Mouse (Mus musculus) midbrain, postnatal 0 days (tissue): ENCODE measurements around the gene Dirc2. TPM values are rescaled to one million over a fixed set of nuclear protein-coding genes. Genes with fewer than 3 reads are reported as not detected.

Source experiments
- ATAC-seq: fragments of 200-750 bp; cut with Nextera tagmentation; 2 replicates; pipeline ENCODE4 v1.8.0; 2017; ENCODE audit warnings: moderate number of reproducible peaks, mild to moderate bottlenecking, moderate TSS enrichment, moderate library complexity; ENCODE audit not compliant: low FRiP score
- DNase-seq: peaks from one replicate; pipeline ENCODE4 v3.0.0-alpha.2; 2015; ENCODE audit warnings: low spot score
- H3K27ac ChIP-seq: fragments of 300-500 bp; sonication (generic); 2 replicates; pipeline ENCODE4 v1.5.1; 2014; ENCODE audit warnings: low read depth, mild to moderate bottlenecking, low read length, mixed read lengths
- H3K27me3 ChIP-seq: fragments of 300-500 bp; sonication (generic); 2 replicates; pipeline ENCODE4 v1.6.1; 2014; ENCODE audit warnings: low read length, control low read depth, mixed read lengths; ENCODE audit not compliant: insufficient read depth
- H3K36me3 ChIP-seq: fragments of 300-500 bp; sonication (generic); 2 replicates; pipeline ENCODE4 v1.6.1; 2014; ENCODE audit warnings: low read length, control low read depth, mixed read lengths; ENCODE audit not compliant: insufficient read depth
- H3K4me1 ChIP-seq: fragments of 300-500 bp; sonication (generic); 2 replicates; pipeline ENCODE4 v1.6.1; 2014; ENCODE audit warnings: mild to moderate bottlenecking, control low read depth, antibody characterized with exemption, low read length, mixed read lengths; ENCODE audit not compliant: insufficient read depth
- H3K4me2 ChIP-seq: fragments of 300-500 bp; sonication (generic); 2 replicates; pipeline ENCODE4 v1.6.1; 2014; ENCODE audit warnings: low read depth, mild to moderate bottlenecking, low read length, mixed read lengths; ENCODE audit not compliant: poor library complexity, severe bottlenecking
- H3K4me3 ChIP-seq: fragments of 300-500 bp; sonication (generic); 2 replicates; pipeline ENCODE4 v1.5.1; 2014; ENCODE audit warnings: low read depth, mild to moderate bottlenecking, low read length, moderate library complexity
- H3K9ac ChIP-seq: fragments of 300-500 bp; sonication (generic); replicated peaks from 2 replicates; pipeline ENCODE4 v1.6.1; 2014; ENCODE audit warnings: mild to moderate bottlenecking, low read length, moderate library complexity, mixed read lengths; ENCODE audit not compliant: poor library complexity, severe bottlenecking
- H3K9me3 ChIP-seq: fragments of 300-500 bp; sonication (generic); 2 replicates; pipeline ENCODE4 v1.6.1; 2016; ENCODE audit warnings: low read length, control low read depth
- CTCF ChIP-seq: IDR thresholded peaks from 2 replicates; pipeline ENCODE4 v1.5.1; 2016; ENCODE audit warnings: antibody characterized with exemption, mild to moderate bottlenecking
- WGBS: fragments of 180-500 bp; shearing (Covaris S2); extraction: QIAGEN DNeasy Blood & Tissue Kit; methylation state at CpG from one replicate; pipeline ENCODE4 v1.1.7; 2014; 5-methylcytosine and 5-hydroxymethylcytosine counted together
- polyA plus RNA-seq: library from polyadenylated mRNA; unstranded; fragments of >200 nt; fragmentation: Nextera tagmentation; extraction: Ambion mirVana; gene quantifications from 2 replicates; pipeline ENCODE4 v1.2.1, GENCODE M21; 2015
- total RNA-seq: library from RNA; depleted of rRNA; stranded (reverse); fragments of >200 nt; gene quantifications from 2 replicates; pipeline ENCODE4 v1.2.3, GENCODE M21; 2014; rRNA removed

Dirc2 gene
- total and polyA plus RNA-seq, 2 experiments from 2014 or later, result 35.2 to 87.8 TPM

- DNase-seq (no peak), ATAC-seq (no peak)
- H3K27ac ChIP-seq, result no peak overlapping the region
- no peak for TF ChIP-seq CTCF
- no peaks in the 10 kb centered on the region for H3K36me3 ChIP-seq
- H3K4me2 ChIP-seq, result no peak overlapping the region
- H3K9ac ChIP-seq, result no peak overlapping the region
- H3K4me1 ChIP-seq, result no peaks in the 10 kb centered on the region
- no peaks in the 10 kb centered on the region for H3K9me3 ChIP-seq
- no peak overlapping the region for H3K4me3 ChIP-seq
- WGBS, result 78% methylated on average over 5 of the region's 5 CpGs
- H3K27me3 ChIP-seq, result no peaks in the 10 kb centered on the region
Observed at GRCm38 (mm10) chr16:35653951-35654350, 115.2 kb downstream of the Dirc2 start.

- H3K27ac ChIP-seq, result no peak overlapping the region
- H3K4me2 ChIP-seq, result no peak overlapping the region
- no peaks in the 10 kb centered on the region for H3K36me3 ChIP-seq
- 84% methylated on average over 3 of the region's 3 CpGs for WGBS
- no peaks in the 10 kb centered on the region for H3K4me1 ChIP-seq
- H3K4me3 ChIP-seq, result no peak overlapping the region
- DNase-seq (no peak), ATAC-seq (no peak)
- TF ChIP-seq CTCF, result no peak
- H3K27me3 ChIP-seq, result no peaks in the 10 kb centered on the region
- H3K9ac ChIP-seq, result no peak overlapping the region
- H3K9me3 ChIP-seq, result no peaks in the 10 kb centered on the region
Observed at GRCm38 (mm10) chr16:35652706-35653105, 116.5 kb downstream of the Dirc2 start.

- Histone ChIP-seq H3K4me2 (no peak overlapping the region), H3K27me3 (no peaks in the 10 kb centered on the region), H3K4me1 (no peaks in the 10 kb centered on the region), H3K9me3 (no peaks in the 10 kb centered on the region), H3K27ac (no peak overlapping the region), H3K36me3 (no peaks in the 10 kb centered on the region), H3K9ac (no peak overlapping the region), H3K4me3 (no peak overlapping the region)
- DNase-seq, result peak; percentile 79
- no peak for TF ChIP-seq CTCF
- ATAC-seq, result no peak
- 64% methylated on average over 6 of the region's 6 CpGs for WGBS
Observed at GRCm38 (mm10) chr16:35652206-35652605, 117.0 kb downstream of the Dirc2 start.

- Histone ChIP-seq H3K4me2 (no peak overlapping the region), H3K27ac (no peak overlapping the region), H3K4me1 (no peaks in the 10 kb centered on the region), H3K27me3 (no peaks in the 10 kb centered on the region), H3K9me3 (no peaks in the 10 kb centered on the region), H3K4me3 (no peak overlapping the region), H3K9ac (no peak overlapping the region), H3K36me3 (no peaks in the 10 kb centered on the region)
- no peak for TF ChIP-seq CTCF
- ATAC-seq (0 out of 2 replicates have a peak, but pooled peaks have one; percentile 41), DNase-seq (no peak)
- WGBS, result 77% methylated on average over 4 of the region's 4 CpGs
Observed at GRCm38 (mm10) chr16:35648862-35649261, 120.3 kb downstream of the Dirc2 start.

Other genes with a start within 250 kb of the Dirc2 start
- gene Sema5b, start 228.2 kb downstream of the Dirc2 start, total RNA-seq, result 30.9 and 46.5 TPM in 2 replicates
- gene Sema5b, start 228.2 kb downstream of the Dirc2 start, polyA plus RNA-seq, result 9.5 and 11.4 TPM in 2 replicates
- gene Hspbap1, start 1.0 kb upstream of the Dirc2 start, total RNA-seq, result 5.2 and 5.3 TPM in 2 replicates
- gene Hspbap1, start 1.0 kb upstream of the Dirc2 start, polyA plus RNA-seq, result 4.7 and 5.0 TPM in 2 replicates
- gene Parp14, start 102.2 kb upstream of the Dirc2 start, total RNA-seq, result 0.85 and 1.2 TPM in 2 replicates
- gene Parp14, start 102.2 kb upstream of the Dirc2 start, polyA plus RNA-seq, result 0.22 and 0.27 TPM in 2 replicates
- gene Parp9, start 169.1 kb upstream of the Dirc2 start, total RNA-seq, result 3.0 and 4.3 TPM in 2 replicates
- gene Parp9, start 169.1 kb upstream of the Dirc2 start, polyA plus RNA-seq, result 1.9 and 3.3 TPM in 2 replicates
- 1.9 and 2.3 TPM in 2 replicates for gene Dtx3l, start 169.8 kb upstream of the Dirc2 start, total RNA-seq
- gene Dtx3l, start 169.8 kb upstream of the Dirc2 start, polyA plus RNA-seq, result 0.93 and 1.2 TPM in 2 replicates
- gene Kpna1, start 209.4 kb upstream of the Dirc2 start, total RNA-seq, result 68.5 and 84.4 TPM in 2 replicates
- gene Kpna1, start 209.4 kb upstream of the Dirc2 start, polyA plus RNA-seq, result 56.0 and 61.6 TPM in 2 replicates